Mouse (Mus musculus) liver, adult 2 months (tissue): ENCODE data around the gene Bmi1.

Experiments used
- CTCF ChIP-seq: fragments of 200-500 bp; IDR thresholded peaks from 2 replicates; pipeline ENCODE4 v1.5.1; 2011; ENCODE audit warnings: low read depth, low read length, control low read depth
- POLR2A ChIP-seq: fragments of 200-500 bp; IDR thresholded peaks from 2 replicates; pipeline ENCODE4 v1.6.1; 2011; ENCODE audit warnings: low read length, control low read depth; ENCODE audit not compliant: insufficient read depth; ENCODE audit errors: extremely low read depth

DNA sequence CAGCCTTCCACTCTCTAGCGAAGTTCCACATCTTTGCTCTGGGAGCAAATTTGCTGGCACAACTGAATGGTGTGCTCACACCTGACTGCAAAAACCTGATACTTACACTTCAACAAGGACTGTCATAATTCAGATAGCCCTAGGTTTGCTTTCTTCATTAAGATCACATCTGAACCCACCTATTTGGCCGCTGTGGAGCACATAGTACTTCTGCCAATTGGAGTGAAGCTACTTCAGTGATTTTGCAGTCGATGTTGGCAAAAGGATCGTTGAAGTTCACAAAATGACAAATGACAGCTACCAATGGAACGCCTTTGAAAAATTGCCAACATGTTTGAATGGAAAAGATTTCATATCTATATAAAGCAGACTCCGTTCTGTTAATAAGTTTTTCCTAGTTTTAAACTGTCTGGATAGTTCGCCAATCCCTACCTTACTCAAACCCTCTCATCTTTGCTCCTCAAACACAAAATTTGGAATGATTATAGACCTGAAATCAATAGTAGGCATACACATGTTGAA is 18.9 kb downstream of the Bmi1 start:
- no peak for TF ChIP-seq CTCF
- TF ChIP-seq POLR2A: no peak
